Mouse (Mus musculus) E14TG2a.4 (cell line): ENCODE results near the gene Fam162a.
"Not testable (repeated sequence)": the region's sequence is repeated elsewhere in the genome, so short reads cannot be mapped to it uniquely, and the experiment has no call there.

Experiments used
- H3K27me3 ChIP-seq: 2 replicates; pipeline ENCODE4 v1.6.1; 2014; ENCODE audit warnings: low read length, control low read depth; ENCODE audit not compliant: insufficient read depth
- H3K36me3 ChIP-seq: 2 replicates; pipeline ENCODE4 v1.6.1; 2014; ENCODE audit warnings: low read length, control low read depth; ENCODE audit not compliant: insufficient read depth
- H3K4me1 ChIP-seq: replicated peaks from 2 replicates; pipeline ENCODE4 v1.6.1; 2014; ENCODE audit warnings: low read depth, low read length, control low read depth
- H3K4me3 ChIP-seq: replicated peaks from 2 replicates; pipeline ENCODE4 v1.5.1; 2014; ENCODE audit warnings: mild to moderate bottlenecking, low read length
- H3K9me3 ChIP-seq: 2 replicates; pipeline ENCODE4 v1.6.1; 2014; ENCODE audit warnings: low read length, control low read depth
- CTCF ChIP-seq: conservative IDR thresholded peaks from 2 replicates; pipeline ENCODE4 v1.5.1; 2014; ENCODE audit warnings: low read length
- NANOG ChIP-seq: IDR thresholded peaks from 2 replicates; pipeline ENCODE4 v1.6.1; 2014; ENCODE audit warnings: borderline replicate concordance, low read length, mixed read lengths
- POU5F1 ChIP-seq: IDR thresholded peaks from 2 replicates; pipeline ENCODE4 v1.6.1; 2014; ENCODE audit warnings: low read length, borderline replicate concordance

The Fam162a gene

DNA sequence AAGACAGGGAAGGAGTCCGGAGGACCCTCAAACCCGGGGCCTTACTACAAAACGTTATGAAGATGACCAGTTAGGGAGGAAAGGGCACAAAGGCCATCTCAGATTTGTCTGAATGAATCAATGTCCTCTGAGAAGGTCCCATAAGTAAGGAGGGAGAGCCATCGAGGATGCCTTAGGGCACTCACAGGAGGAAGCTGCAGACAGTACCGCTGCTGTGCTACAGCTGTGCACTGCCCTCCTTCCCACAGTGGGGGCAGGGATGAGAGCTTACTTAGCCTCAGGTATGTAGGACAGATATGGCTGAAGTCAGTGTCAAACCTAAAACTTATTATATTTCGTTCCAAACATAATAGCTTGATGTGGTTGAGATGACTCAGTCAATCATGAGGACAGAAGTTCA, 19.9 kb downstream of the Fam162a start:
- Histone ChIP-seq H3K27me3 (no peaks in the 10 kb centered on the region), H3K36me3 (peaks cover 93% of the 10 kb centered on the region), H3K4me1 (peaks cover 6% of the 10 kb centered on the region), H3K4me3 (no peak overlapping the region), H3K9me3 (no peaks in the 10 kb centered on the region)
- TF ChIP-seq POU5F1 (no peak), NANOG (no peak), CTCF (no peak)

DNA sequence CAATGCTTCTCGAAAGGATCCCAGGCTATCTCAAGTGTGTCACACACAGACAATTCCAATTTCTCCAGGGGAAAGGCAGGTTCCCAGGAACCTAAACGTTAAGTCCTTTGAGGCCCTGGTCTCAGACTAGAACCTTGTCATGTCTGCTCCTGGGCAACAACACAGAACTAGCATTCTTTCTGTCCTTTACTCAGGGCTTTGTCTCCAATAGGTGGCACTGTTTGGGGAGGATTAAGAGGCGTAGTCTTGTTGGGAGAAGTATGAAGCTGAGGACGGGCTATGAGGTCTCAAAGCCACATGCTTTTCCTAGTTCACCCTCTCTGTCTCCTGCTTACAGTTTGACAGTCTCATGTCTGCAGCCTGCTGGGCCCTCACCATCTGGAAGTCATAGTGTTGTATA, 23.9 kb downstream of the Fam162a start:
- no peak overlapping the region for H3K4me3 ChIP-seq
- TF ChIP-seq CTCF (no peak; the same call in 1 of the 2 replicates), POU5F1 (no peak), NANOG (no peak)

DNA sequence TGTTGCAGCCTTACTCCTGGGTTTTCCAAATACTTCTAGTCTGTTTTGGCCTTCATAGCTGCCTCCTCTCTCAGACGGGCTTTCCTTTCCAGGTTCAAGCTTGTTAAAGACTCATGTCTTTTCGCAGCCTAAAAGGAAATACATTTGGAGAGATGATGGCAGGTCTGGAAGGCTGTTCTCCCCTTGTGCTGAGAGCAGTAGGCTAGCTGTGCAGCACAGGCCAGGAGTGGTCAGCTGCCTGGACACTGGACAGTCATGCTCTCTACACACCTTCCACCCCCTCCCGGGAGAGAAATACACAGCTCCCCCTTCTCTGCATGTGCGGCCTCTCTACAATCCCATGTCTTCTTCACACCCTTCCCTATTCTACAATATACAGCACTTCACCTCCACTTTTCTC, 27.4 kb downstream of the Fam162a start:
- no peak overlapping the region for H3K4me3 ChIP-seq
- TF ChIP-seq NANOG = no peak
- no peak for TF ChIP-seq POU5F1
- no peak for TF ChIP-seq CTCF
- H3K36me3 ChIP-seq = peaks cover 67% of the 10 kb centered on the region
- peaks cover 27% of the 10 kb centered on the region for H3K4me1 ChIP-seq
- H3K9me3 ChIP-seq = no peaks in the 10 kb centered on the region
- H3K27me3 ChIP-seq = no peaks in the 10 kb centered on the region

More for the DNA sequence above, 23.9 kb downstream of the Fam162a start:
- Histone ChIP-seq H3K27me3 (no peaks in the 10 kb centered on the region), H3K36me3 (peaks cover 98% of the 10 kb centered on the region), H3K9me3 (no peaks in the 10 kb centered on the region), H3K4me1 (peaks cover 1% of the 10 kb centered on the region; the same call in 1 of the 2 replicates)

DNA sequence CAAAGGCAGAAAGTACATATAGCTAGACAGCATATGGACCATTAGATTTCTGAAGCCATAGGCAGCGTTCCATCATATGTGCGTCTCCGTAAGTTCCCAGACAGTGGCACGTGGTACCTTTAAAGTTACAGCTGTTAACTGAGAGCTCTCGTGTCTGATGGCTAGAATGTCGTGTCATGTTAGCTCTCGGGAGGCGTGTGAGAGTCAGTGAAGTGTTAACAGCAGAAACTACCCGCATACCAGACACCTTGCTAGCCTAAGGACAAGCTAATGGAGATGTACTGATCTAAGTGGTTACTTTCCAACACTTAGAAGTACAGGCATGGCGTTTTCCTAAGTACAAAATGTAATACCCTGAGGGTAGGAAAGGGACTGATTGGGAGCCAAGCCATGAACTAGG, 28.3 kb downstream of the Fam162a start:
- Histone ChIP-seq H3K36me3 (peaks cover 62% of the 10 kb centered on the region), H3K4me1 (peaks cover 27% of the 10 kb centered on the region), H3K9me3 (no peaks in the 10 kb centered on the region), H3K4me3 (no peak overlapping the region), H3K27me3 (no peaks in the 10 kb centered on the region)
- TF ChIP-seq CTCF (no peak), POU5F1 (no peak)

DNA sequence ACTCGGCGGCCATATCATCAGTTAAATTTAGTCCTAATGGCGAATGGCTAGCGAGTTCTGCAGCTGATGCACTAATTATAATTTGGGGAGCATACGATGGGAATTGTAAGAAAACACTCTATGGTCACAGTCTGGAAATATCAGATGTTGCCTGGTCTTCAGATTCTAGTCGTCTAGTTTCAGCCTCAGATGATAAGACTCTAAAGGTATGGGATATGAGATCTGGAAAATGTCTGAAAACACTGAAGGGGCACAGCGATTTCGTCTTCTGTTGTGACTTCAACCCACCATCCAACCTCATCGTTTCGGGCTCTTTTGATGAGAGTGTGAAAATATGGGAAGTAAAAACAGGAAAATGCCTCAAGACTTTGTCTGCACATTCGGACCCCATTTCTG, 29.8 kb downstream of the Fam162a start:
- TF ChIP-seq CTCF (no peak), NANOG (no peak), POU5F1 (no peak)
- Histone ChIP-seq H3K4me3 (peak overlapping the region; percentile 81), H3K27me3 (no peaks in the 10 kb centered on the region), H3K9me3 (no peaks in the 10 kb centered on the region), H3K36me3 (peaks cover 60% of the 10 kb centered on the region), H3K4me1 (peaks cover 27% of the 10 kb centered on the region)

DNA sequence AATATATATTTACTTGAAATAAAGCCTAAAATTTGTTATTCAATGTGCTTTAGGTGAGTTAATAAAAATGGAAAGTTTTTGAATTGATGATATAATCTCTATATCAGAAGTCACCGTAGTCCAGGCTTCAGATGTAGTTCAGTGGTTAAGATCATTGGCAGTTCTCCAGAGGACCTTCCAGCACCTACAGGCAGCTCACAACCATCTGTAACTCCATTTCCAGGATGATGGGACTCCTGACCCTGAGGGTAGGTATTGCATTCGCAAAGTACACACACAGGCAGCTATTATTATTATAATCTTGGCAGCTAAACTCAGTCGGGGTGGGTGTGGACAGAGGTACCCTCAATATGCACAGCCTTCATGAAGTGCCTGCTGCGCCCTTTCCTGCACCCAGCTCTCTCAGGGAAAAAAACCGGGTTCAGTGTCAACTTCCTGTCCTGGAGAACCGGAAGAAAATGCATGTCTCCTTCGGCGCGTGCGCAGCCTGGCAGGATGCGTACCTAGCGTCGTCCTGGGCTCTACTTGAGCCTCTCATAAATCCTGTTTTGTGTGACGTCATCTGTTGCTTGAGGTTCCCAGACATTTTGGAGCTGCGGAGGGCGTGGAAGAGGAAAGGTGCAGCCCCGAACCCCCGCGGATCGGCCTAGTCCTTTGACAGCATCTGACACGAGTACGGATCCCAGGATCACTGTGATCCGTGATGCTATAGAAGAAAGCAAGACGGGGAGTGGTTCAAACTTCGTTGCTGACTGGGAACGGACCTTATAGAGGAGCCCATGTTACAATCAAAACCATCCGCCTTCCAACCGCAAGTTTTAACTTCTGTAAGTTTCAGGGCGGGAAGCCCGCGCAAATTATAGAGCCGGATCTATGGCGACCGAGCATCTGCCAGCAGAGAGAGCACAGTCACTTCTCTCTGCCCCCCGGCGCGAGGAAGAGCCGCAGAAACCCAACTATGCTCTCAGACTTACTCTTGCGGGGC, 30.5 kb downstream of the Fam162a start, which contains the start of gene Wdr5b:
TSS of gene Wdr5b (plus strand) at position 551 of the 985 bp plus-strand sequence.
- Histone ChIP-seq H3K4me1 (peaks cover 27% of the 10 kb centered on the region), H3K27me3 (no peaks in the 10 kb centered on the region), H3K4me3 (peak within 1 kb of the TSS; percentile 81), H3K36me3 (peaks cover 55% of the 10 kb centered on the region), H3K9me3 (no peaks in the 10 kb centered on the region)
- TF ChIP-seq CTCF = no peak
- TF ChIP-seq NANOG = no peak
- TF ChIP-seq POU5F1 = no peak

DNA sequence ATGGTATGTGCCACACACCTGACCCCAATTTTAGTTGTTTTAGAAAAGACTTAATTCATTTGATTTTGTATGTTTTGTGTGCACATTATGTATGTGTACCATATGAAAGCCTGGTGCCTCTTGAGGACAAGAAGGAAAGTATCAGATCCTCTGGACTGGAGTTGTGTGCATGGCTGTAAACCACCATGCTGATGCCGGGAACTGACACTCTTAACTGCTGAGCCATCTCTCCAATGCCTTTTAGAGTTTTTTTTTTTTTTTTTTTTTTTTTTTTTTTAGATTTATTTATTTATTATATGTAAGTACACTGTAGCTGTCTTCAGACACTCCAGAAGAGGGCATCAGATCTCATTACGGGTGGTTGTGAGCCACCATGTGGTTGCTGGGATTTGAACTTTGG, 43.3 kb downstream of the Fam162a start:
- H3K4me3 ChIP-seq, H3K9me3 ChIP-seq, H3K27me3 ChIP-seq: not testable (repeated sequence)
- Histone ChIP-seq H3K4me1 (peaks cover 11% of the 10 kb centered on the region), H3K36me3 (peaks cover 80% of the 10 kb centered on the region)

DNA sequence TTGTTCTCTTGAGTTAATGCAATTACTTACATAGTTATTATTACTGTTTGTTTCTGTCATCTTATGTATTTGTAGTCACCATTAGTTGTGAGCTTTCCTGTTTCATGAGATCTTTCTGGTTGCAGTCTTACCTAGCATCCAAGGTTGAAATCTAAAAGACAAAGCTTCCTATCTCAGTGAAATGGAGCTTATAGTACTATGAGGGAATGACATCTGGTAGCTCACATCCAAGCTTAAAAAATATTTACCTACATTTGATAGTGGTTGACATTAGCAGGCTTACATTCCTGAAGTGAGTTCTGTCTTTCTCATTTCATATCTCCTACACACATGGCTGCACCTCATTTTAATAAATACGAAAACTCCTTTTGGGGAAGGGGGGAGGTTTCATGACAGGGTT, 55.1 kb downstream of the Fam162a start:
- Histone ChIP-seq H3K36me3 (peaks cover 80% of the 10 kb centered on the region), H3K4me1 (no peaks in the 10 kb centered on the region), H3K9me3 (no peaks in the 10 kb centered on the region), H3K27me3 (no peaks in the 10 kb centered on the region), H3K4me3 (no peak overlapping the region)
- TF ChIP-seq CTCF (no peak), POU5F1 (no peak), NANOG (no peak)

DNA sequence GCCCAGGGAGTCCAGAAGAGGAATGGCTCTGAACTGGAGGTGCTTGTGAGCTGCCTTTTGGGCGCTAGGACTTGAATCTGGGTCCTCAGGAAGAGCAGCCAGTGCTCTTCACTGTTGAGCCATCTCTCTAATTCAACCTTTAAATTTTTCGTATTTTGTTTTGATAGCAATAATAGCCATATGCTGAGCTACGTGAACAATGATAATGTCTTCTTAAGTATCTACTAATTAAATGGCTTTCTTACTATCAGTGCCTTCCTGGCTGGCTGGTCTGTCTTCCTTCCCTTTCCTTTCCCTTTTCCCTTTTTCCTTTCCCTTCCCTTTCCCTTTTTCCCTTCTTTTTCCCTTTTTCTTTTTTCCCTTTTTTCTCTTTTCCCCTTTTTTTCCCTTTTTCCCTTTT, 63.0 kb downstream of the Fam162a start:
- no peaks in the 10 kb centered on the region for H3K27me3 ChIP-seq
- H3K9me3 ChIP-seq = no peaks in the 10 kb centered on the region
- no peaks in the 10 kb centered on the region for H3K4me1 ChIP-seq
- H3K36me3 ChIP-seq = peaks cover 72% of the 10 kb centered on the region
- H3K4me3 ChIP-seq = no peak overlapping the region
- TF ChIP-seq POU5F1 = no peak
- TF ChIP-seq NANOG = no peak

DNA sequence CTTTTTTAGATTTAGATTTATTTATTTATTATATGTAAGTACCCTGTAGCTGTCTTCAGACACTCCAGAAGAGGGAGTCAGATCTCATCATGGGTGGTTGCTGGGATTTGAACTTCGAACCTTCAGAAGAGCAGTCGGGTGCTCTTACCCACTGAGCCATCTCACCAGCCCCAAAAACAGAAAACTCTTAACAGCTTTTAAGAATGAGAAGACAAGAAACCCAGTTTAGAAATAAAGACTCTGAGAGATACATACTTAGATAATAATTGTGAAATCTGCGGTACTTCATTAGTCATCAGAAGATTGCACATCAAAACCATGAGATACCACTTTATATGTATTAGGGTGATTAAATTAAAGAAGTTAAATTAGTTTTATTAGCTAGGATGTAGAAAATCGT, 72.5 kb downstream of the Fam162a start:
- not testable (repeated sequence) for H3K27me3 ChIP-seq, H3K9me3 ChIP-seq, H3K4me3 ChIP-seq, H3K4me1 ChIP-seq
- peaks cover 34% of the 10 kb centered on the region for H3K36me3 ChIP-seq
